Mouse (Mus musculus): Measurements from ENCODE around the gene Syne2. TPM values are rescaled to one million over a fixed set of nuclear protein-coding genes. Genes with fewer than 3 reads are reported as not detected.

Syne2 gene
- polyA plus RNA-seq, 1 experiment, result 9.8 TPM

- TF ChIP-seq CTCF (IDR thresholded peaks at IDR 0.05; ENCODE audit: low read depth, low read length) (no peak), POLR2A (IDR thresholded peaks at IDR 0.05; ENCODE audit: borderline replicate concordance, low read depth, low read length) (no peak)
- no peak overlapping the region for H3K27ac ChIP-seq (ENCODE audit: insufficient read depth, low read depth, low read length)
- H3K4me1 ChIP-seq (ENCODE audit: control insufficient read depth, insufficient read depth, low read length), result no peaks in the 10 kb centered on the region
- no peak overlapping the region for H3K4me3 ChIP-seq (ENCODE audit: insufficient read depth, low read length)
Measured at GRCm38 (mm10) chr12:75886946-75887345, 69.0 kb downstream of the Syne2 start.

- TF ChIP-seq CTCF (IDR thresholded peaks at IDR 0.05; ENCODE audit: low read depth, low read length) (no peak), POLR2A (IDR thresholded peaks at IDR 0.05; ENCODE audit: borderline replicate concordance, low read depth, low read length) (no peak)
- Histone ChIP-seq H3K4me1 (ENCODE audit: control insufficient read depth, insufficient read depth, low read length) (no peaks in the 10 kb centered on the region), H3K4me3 (ENCODE audit: insufficient read depth, low read length) (no peak overlapping the region), H3K27ac (ENCODE audit: insufficient read depth, low read depth, low read length) (no peak overlapping the region)
Measured at GRCm38 (mm10) chr12:75888721-75889120, 70.8 kb downstream of the Syne2 start.

GRCm38 (mm10) chr12:75891206-75891605 lies 73.3 kb downstream of the Syne2 start:
- no peak overlapping the region for H3K4me3 ChIP-seq (ENCODE audit: insufficient read depth, low read length)
- H3K27ac ChIP-seq (ENCODE audit: insufficient read depth, low read depth, low read length), result no peak overlapping the region
- no peaks in the 10 kb centered on the region for H3K4me1 ChIP-seq (ENCODE audit: control insufficient read depth, insufficient read depth, low read length)
- TF ChIP-seq CTCF (IDR thresholded peaks at IDR 0.05; ENCODE audit: low read depth, low read length) (no peak), POLR2A (IDR thresholded peaks at IDR 0.05; ENCODE audit: borderline replicate concordance, low read depth, low read length) (no peak)

GRCm38 (mm10) chr12:75893392-75893791 lies 75.5 kb downstream of the Syne2 start:
- H3K27ac ChIP-seq (ENCODE audit: insufficient read depth, low read depth, low read length), result no peak overlapping the region
- no peak for TF ChIP-seq POLR2A (IDR thresholded peaks at IDR 0.05; ENCODE audit: borderline replicate concordance, low read depth, low read length)
- TF ChIP-seq CTCF (IDR thresholded peaks at IDR 0.05; ENCODE audit: low read depth, low read length), result peak; percentile 25; the same call in 1 of the 2 replicates
- H3K4me1 ChIP-seq (ENCODE audit: control insufficient read depth, insufficient read depth, low read length), result no peaks in the 10 kb centered on the region
- no peak overlapping the region for H3K4me3 ChIP-seq (ENCODE audit: insufficient read depth, low read length)

GRCm38 (mm10) chr12:75894316-75894997 lies 76.5 kb downstream of the Syne2 start:
- TF ChIP-seq CTCF (IDR thresholded peaks at IDR 0.05; ENCODE audit: low read depth, low read length), result no peak
- no peak for TF ChIP-seq POLR2A (IDR thresholded peaks at IDR 0.05; ENCODE audit: borderline replicate concordance, low read depth, low read length)
- H3K27ac ChIP-seq (ENCODE audit: insufficient read depth, low read depth, low read length), result no peak overlapping the region
- H3K4me3 ChIP-seq (ENCODE audit: insufficient read depth, low read length), result no peak overlapping the region
- H3K4me1 ChIP-seq (ENCODE audit: control insufficient read depth, insufficient read depth, low read length), result no peaks in the 10 kb centered on the region

- no peak overlapping the region for H3K27ac ChIP-seq (ENCODE audit: insufficient read depth, low read depth, low read length)
- H3K4me3 ChIP-seq (ENCODE audit: insufficient read depth, low read length), result no peak overlapping the region
- TF ChIP-seq CTCF (IDR thresholded peaks at IDR 0.05; ENCODE audit: low read depth, low read length) (no peak), POLR2A (IDR thresholded peaks at IDR 0.05; ENCODE audit: borderline replicate concordance, low read depth, low read length) (no peak)
- no peaks in the 10 kb centered on the region for H3K4me1 ChIP-seq (ENCODE audit: control insufficient read depth, insufficient read depth, low read length)
Measured at GRCm38 (mm10) chr12:75894998-75895331, 77.0 kb downstream of the Syne2 start.

GRCm38 (mm10) chr12:75897793-75898192 lies 79.9 kb downstream of the Syne2 start:
- no peak overlapping the region for H3K27ac ChIP-seq (ENCODE audit: insufficient read depth, low read depth, low read length)
- no peaks in the 10 kb centered on the region for H3K4me1 ChIP-seq (ENCODE audit: control insufficient read depth, insufficient read depth, low read length)
- H3K4me3 ChIP-seq (ENCODE audit: insufficient read depth, low read length), result no peak overlapping the region
- TF ChIP-seq POLR2A (IDR thresholded peaks at IDR 0.05; ENCODE audit: borderline replicate concordance, low read depth, low read length) (no peak), CTCF (IDR thresholded peaks at IDR 0.05; ENCODE audit: low read depth, low read length) (no peak)

GRCm38 (mm10) chr12:75901721-75902120 lies 83.8 kb downstream of the Syne2 start:
- Histone ChIP-seq H3K4me3 (ENCODE audit: insufficient read depth, low read length) (no peak overlapping the region), H3K4me1 (ENCODE audit: control insufficient read depth, insufficient read depth, low read length) (no peaks in the 10 kb centered on the region), H3K27ac (ENCODE audit: insufficient read depth, low read depth, low read length) (no peak overlapping the region)
- no peak for TF ChIP-seq CTCF (IDR thresholded peaks at IDR 0.05; ENCODE audit: low read depth, low read length)
- TF ChIP-seq POLR2A (IDR thresholded peaks at IDR 0.05; ENCODE audit: borderline replicate concordance, low read depth, low read length), result no peak

- Histone ChIP-seq H3K4me1 (ENCODE audit: control insufficient read depth, insufficient read depth, low read length) (no peaks in the 10 kb centered on the region), H3K4me3 (ENCODE audit: insufficient read depth, low read length) (no peak overlapping the region), H3K27ac (ENCODE audit: insufficient read depth, low read depth, low read length) (no peak overlapping the region)
- TF ChIP-seq POLR2A (IDR thresholded peaks at IDR 0.05; ENCODE audit: borderline replicate concordance, low read depth, low read length) (no peak), CTCF (IDR thresholded peaks at IDR 0.05; ENCODE audit: low read depth, low read length) (no peak)
Measured at GRCm38 (mm10) chr12:75904068-75904467, 86.1 kb downstream of the Syne2 start.

GRCm38 (mm10) chr12:75905304-75905703 lies 87.4 kb downstream of the Syne2 start:
- no peaks in the 10 kb centered on the region for H3K4me1 ChIP-seq (ENCODE audit: control insufficient read depth, insufficient read depth, low read length)
- no peak for TF ChIP-seq POLR2A (IDR thresholded peaks at IDR 0.05; ENCODE audit: borderline replicate concordance, low read depth, low read length)
- no peak for TF ChIP-seq CTCF (IDR thresholded peaks at IDR 0.05; ENCODE audit: low read depth, low read length)
- no peak overlapping the region for H3K4me3 ChIP-seq (ENCODE audit: insufficient read depth, low read length)
- H3K27ac ChIP-seq (ENCODE audit: insufficient read depth, low read depth, low read length), result no peak overlapping the region
